Mouse (Mus musculus) yolk sac, embryonic 10.5 days (tissue): ENCODE data around the gene Pde4d.

Source experiments
- DNase-seq: peaks from one replicate; pipeline ENCODE4 v3.0.0-alpha.2; 2017; ENCODE audit warnings: low spot score

Pde4d gene

DNA sequence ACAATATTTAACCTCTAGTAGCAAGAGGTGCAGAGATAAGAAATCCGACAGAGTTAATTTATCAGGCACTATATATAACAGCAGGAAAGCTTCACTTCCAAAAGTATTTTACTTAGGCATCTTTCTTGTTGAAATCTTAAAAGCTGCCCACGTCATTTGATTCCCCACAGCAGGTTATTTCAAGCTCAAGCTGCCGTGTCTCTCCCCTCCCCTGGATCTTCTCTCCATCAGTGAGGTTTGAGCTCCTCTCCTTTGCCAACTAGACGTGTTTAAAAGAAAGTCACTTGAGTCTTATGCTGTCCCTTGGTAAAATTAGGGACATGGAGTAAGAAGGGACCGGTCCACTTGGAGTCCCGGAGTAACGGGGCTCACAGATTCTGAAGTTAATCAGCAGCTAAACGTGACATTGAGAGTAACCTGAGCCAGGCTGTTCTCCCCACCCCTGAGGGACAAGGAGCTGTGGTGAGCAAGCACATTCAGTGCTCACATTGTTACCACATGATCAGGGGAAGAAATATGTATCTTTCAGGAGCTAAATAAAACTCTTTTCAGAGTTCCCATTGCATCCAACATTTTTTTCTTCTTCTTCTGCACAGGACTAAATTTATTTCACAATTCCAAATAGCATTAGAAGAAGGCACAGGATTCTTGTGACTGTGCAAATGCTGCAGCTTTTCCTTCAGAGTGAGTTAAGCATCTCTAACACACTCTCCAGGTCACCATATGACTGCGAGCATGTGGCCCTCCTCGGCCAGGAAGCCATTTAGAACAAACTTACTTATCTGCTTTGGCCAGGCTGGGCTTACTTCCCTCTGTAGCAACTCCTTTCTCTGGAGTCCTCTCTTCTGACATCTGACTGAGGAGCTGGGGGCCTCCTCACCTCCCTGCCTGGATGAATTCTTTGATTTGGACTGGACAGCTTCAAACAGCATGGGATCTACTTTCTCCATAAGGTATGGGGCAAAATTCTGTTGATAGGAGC, at the start of gene Pde4d:
Gene Pde4d (plus strand): TSS at position 833 of the 982 bp plus-strand sequence.
- DNase-seq = peak; percentile 5

DNA sequence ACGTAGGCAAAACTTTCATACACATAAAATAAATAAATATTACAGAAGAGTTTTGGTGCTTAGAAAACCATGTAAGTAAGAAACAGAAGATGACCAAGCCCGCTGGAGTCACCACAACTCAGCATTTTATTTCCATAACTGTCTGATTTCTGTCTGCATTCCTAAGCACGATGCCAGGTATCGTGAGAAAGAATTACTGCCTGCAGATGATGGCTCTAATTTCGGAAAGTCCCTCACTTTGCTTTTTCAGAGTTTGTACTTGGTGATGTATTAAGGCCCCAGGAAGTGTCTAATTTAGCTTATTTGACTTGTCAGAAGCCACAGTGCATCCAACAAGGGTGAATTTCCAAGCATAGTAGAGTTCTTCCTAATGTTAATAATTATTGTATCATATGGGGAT, 46.6 kb upstream of the Pde4d start:
- no peak for DNase-seq

DNA sequence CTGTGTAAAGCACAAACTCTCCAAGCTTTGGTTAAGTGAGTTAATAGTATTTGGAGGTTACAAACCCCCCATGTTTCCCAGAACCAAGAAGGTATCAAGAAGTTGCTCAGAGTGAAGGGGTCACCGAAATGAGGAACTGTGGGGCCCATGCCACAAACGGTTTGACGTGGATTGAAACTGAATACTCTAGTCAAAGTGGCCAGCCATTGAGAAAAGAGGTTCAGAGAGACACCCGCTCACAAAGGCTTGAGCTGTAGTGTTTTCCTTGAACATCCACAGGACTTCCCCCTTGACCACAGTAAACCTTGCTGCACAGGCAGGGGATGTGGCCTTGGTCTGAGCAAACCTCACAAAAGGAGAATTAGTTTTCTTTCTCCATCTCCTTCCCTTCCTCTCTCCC, 45.4 kb upstream of the Pde4d start:
- DNase-seq = no peak

DNA sequence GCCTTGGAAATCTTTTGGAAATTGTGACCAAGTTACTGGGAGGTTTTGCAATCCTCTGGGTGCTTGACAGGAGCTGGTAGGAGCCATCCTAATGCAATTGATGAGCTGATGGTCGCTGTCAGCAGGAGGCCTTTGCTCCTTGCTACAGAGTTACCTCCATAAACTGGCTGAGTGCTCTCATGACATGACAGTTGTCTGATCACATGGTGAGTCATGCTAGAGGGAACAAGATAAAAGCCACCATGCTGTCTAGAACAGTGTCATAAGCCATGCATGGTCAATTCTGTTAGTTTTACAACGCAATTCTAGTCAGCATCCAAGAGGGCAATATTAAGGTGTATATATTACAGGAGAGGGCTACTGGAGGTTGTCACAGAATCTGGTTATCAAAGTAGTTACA, 34.3 kb upstream of the Pde4d start:
- no peak for DNase-seq

DNA sequence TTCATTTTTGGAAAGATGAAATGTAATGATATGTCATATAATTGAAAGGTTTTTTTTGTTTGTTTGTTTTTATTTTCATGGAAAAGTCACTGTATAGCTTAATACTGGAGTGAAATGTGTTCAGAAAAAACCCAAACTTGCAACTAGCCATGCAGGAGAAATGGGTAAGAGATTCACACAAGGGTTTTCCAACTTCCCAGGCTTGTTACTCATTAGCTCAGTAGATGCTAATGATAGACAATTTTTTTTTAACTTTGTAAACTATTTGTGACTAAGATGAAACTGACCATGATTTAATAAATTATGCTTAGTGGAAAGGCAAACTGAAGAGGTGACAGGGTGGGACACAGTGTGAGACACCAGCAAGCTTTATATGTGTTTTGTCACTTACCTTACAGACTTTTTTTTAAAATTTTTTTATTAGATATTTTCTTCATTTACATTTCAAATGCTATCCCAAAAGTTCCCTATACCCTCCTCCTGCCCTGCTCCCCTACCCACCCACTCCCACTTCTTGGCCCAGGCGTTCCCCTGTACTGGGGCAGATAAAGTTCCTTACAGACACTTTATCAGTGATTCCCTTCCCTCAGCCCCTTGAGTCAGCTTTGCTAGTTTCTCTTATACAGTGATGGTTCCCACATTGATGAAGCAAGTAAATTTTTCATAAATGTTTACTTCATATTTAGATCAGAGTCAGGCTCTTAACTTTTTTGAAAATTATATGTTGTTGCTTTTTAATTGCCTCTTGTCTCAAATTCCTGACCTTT, 30.8 kb upstream of the Pde4d start:
- DNase-seq = no peak

DNA sequence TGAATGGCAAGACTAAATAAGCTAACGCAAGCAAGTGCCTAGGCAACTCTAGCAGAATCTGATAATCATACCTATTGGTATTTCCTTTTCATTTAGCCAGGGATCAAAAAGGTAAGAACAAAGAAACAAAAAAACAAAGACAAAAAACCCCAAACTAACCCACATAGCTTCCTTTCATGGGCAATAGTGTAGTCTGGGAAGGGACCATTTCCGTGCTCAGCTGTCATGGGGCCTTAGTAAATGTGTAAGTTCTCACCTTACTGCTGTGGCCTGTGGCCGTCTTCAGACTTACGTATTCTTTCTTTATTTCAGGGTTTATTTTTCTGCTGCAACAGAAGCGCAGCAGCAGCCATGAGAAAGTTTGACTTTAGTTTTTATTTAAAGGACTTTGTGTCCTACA, 23.4 kb upstream of the Pde4d start:
- no peak for DNase-seq

DNA sequence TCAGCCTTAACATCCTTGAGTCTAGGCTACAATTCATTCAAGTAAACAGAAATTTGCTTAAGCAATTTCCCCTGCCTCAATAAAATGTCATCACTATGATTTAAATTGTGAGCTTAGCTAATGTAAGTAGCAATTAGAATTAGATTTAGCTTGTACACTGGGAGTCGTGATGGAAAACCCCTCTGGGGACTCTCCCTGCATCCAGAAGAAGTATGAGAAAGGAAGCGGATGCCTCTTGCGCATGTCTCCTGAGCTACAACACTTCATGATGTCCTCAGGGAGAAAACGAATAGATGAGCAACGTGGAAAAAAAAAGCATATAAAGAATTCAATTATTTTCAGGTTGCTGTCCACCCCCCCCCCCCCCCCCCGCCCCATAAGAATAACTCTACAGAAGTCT, 20.9 kb upstream of the Pde4d start:
- no peak for DNase-seq

DNA sequence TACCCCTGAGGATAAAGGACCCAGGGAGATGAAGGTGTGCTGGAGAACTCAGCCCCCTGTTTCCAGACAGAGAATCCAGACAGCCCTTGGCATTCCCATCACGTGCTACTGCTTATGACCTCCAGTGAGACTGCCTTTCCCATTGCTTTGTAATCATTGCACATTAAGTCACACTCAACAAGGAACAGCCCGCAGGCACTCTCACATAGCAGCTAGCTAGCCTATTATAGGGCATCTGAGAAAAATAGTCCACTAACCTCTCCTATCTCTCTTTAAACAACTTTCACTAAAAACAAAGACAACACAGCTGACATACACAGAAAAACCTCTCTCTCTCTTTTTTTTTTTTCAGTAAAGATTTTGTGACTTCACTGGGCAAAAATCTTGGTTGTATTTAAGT, 20.1 kb upstream of the Pde4d start:
- no peak for DNase-seq

DNA sequence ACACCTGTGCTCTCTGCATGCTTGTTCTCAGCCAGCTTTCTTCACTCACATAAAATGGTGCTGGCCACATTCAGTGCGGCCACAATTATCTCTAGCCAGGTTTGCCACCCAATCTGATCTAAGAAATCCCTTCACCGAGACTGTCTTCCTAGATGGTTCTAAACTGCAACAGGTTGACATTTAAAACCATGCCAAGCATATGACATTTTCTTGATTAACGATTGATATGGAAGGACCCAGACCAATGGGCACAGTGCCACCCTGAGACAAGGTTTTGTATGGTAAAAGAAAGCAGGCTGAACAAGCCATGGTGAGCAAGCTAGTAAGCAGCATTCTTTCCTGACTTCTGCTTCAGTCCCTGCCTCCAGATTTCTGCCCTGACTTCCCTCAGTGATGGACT, 18.0 kb upstream of the Pde4d start:
- DNase-seq = no peak

DNA sequence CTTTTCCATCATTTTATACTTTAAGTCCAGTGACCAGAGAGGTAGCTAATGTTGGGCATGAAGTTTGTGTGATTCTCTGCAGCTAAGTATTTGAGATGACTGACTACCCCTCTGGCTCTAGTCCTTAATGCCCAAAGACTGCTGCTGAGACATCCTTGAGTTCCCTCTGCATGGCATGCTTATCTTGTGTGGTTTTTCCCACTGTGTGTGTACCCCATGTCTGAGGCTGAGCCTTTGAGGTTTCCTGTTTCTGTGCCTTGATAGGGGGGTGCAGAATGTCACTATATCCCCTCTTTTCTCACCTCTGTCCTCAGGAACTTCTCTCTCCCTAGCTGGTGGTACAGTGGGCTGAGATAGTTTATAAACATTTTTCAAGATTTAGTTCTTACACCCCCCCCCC, 14.1 kb upstream of the Pde4d start:
- no peak for DNase-seq

DNA sequence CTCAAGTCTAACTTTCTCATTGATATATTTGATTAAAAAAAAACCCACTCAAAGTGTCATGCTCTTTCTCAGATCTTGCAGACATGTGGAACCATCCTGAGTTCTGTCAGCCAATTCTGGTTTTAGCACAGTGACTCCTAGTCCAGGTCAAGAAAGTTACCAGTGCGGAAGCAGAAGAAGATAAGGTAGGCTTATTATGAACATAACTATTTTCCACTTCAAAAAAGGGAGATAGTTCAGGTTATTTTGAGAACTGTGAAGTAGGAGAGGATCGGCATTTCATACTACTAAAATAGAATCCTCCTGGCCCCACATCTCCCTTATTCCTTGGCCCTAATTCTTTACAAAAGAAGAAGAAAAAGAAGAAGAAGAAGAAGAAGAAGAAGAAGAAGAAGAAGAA, 12.3 kb upstream of the Pde4d start:
- no peak for DNase-seq

DNA sequence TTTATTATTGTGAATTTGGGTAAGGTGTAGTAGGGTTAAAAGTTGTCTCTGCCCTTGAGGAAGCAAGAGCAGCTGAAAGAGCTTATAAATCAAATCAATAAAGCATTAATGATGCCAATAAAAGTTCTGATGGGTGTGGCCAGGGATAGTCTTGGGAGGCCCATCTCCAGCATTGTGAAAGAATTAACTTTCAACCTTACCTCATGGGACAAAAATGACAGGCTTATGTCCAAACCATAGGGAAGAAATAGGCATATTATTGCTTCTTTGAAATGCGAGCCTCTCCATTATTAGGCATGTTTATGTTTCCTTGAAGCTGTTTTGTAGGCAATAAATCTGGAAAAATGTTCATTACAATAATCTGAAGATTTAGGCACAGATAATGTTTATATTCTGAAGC, 10.7 kb upstream of the Pde4d start:
- no peak for DNase-seq

DNA sequence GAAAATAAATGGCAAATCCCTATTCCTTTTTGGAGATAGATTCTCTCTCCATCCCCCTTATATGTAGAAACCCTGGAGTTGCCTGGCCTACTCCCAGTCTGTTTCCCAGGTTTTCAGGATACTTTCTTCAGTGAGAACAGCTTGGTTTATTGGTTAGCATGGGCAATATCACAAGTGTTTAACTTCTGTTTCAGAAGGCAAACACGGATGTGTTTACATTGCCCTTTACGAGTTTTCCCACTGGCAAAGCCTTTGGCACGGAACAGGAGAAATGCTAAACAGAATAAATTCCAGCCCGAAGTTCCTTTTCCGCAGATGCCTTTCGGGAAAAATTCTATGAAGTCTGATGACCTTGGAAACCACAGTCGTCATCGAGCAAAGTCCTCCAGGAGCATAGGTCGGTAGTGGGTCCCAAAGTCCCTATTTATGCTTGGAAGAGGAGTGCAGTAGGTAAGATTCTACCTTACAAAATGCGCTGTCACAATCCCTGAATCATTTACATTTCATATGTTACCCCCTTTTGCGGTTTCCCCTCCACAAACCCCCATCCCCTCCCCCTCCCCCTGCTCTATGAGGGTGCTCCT, 1.3 kb upstream of the Pde4d start:
- DNase-seq = peak; percentile 5

DNA sequence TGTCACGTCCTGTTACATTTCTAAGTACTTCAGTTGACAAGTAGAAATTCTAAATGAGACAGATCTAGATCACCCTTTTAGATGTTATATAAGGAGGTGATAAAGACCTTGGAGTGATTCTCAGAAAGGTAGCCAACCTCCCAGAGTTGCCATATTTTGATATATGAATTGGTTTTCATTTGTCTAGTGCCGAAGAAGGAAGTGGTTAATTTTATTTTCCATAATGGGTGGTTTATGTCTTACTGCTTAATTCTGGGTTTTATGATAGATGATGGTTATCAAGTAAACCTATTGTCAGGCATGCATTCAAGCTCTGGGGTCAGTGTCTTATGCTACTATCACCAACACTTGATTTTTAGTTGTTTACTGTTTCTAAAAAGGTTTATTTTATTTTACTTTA, 1.4 kb downstream of the Pde4d start:
- no peak for DNase-seq

DNA sequence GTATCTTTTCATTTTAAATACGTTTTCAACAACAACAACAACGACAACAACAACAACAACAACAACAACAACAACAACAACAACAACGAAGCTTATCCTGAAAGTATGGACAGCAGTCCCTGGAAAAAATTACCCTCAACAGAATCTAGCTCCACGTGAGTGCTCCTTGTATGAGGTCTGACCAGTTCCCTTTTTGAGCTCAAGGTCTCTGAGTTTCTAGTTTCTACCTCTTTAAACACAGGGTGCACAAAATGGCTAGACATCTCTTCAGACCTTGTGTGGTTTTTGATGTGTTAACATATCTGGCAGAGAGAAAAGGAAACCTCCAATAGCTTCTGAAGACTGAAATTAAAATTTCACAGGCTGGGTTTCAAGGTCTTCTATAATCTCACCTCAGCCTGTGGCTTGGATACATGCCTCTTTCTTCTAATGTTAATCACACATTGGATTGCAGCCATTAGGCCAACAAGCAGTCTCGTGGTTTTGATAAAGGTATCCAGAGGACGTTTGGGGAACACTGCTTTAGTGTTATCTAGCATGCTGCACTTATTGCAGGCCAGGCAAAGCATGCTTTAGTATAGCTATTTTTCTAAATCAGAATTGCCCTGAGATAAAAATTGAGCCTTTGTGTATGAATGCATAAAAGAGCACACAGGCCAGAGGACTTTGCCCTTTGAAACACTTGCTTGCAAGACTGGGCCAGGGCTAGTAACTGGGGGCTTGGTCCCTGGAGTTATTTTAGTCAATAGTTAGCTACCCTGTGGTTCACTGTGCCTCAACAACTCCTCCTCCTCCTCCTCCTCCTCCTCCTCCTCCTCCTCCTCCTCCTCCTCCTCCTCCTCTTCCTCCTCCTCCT, 3.5 kb downstream of the Pde4d start:
- DNase-seq = peak; percentile 3

DNA sequence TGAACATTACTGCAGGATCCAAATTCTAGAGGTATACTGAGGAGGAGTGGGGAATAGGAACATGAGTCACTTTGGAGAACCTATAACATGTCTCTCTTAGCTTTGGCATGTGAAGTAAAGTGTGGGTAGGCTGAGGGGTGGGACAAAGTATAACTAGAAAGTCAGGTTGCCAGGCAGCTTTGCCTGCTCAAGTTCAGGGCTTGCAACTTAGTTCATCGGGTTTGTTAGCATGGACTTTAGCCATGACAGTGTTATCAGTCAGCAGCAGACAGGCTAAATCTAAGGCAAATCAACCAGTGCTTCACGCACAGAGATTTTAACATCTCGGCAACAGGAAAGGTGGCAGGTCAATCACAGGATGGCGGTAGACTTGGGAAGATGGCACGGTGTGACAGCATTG, 12.8 kb downstream of the Pde4d start:
- DNase-seq = no peak

DNA sequence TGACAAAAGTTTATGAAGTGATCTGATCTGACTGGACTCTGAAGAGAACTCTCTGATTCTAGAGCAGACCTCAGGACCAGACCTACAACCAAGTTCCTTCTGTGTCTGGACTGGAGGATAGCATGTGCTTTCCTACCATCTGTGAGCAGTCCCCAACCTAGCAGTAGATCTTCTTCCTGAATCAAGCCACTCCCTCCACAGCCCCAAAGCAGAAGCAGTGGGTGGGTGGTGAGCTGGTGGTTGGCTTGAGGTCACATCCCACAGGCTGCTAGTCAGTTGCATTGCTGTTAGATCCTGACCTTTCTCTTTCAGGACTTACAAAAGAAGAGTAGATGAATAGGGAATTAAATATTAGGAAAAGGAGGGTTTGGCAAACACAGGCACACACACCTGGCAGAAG, 16.0 kb downstream of the Pde4d start:
- no peak for DNase-seq

DNA sequence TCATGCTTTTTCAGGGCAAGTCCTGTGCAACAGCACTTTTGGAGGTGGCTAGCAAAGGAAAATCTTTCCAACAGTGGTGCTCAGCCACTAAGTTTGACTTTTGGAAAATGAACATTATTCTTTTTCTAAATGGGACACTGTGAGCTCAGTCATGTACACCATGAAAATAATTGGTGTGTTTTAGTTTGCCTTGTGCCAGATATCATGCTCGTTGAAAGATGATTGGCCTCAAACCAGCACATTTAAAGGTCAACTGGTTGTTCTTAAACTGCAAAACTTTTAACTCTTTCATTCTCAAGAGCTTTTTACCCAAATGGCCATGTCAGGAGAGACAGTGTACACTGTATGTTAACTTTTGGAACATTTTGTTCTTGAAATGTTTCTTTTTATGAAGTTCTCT, 17.3 kb downstream of the Pde4d start:
- no peak for DNase-seq

DNA sequence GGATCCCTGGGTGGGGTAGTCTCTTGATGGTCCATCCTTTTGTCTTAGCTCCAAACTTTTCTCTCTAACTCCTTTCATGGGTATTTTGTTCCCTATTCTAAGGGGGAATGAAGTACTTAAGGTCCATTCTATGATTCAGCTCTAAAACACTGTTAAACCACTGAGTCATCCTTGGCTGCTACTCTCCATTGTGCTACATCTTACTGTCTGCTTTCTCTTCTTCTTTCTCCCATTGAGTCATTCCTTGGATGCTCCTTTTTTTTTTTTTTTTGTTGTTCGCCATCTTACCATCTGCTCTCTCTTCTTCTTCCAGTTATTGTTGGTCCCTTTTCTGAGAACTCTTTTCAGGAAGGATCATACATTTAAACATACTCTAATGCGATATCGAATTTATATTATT, 30.7 kb downstream of the Pde4d start:
- no peak for DNase-seq

DNA sequence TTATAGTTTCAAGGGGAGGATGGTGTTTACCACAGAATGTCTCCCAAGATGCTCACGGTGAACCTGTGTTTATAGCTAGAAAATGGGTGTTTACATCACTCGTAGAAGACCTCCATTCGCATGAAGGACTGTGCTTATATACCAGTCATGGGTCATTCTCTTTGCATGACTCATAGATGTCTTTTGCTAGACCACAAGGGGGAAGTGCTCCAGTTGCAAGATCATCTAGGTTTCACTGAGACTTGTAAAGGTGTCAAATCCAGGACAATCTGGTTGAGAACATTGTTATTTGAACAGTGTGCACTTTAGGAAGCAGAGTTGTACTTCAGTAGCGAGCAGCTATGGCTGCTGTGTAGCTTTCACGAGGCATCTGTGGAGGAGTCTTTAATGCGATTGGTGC, 35.3 kb downstream of the Pde4d start:
- DNase-seq = no peak

DNA sequence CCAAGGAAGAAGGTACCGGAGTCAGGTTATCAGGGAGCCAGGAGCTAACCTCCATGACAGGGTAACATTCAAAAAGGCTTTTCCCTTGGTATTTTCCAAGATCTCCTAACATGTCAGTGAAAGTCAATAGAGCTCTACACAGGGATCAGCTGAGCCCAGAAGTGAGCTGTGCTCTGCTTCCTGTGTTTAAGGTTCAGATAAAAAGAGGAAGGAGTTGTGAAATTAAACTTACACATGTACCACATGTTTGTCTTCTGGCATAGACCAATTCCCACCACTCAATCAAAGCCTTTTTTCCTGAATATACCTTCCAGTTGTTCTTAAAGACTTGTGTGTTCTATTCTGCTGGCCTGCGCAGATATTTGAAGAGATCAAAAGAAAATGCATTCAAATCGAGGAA, 37.3 kb downstream of the Pde4d start:
- DNase-seq = no peak

DNA sequence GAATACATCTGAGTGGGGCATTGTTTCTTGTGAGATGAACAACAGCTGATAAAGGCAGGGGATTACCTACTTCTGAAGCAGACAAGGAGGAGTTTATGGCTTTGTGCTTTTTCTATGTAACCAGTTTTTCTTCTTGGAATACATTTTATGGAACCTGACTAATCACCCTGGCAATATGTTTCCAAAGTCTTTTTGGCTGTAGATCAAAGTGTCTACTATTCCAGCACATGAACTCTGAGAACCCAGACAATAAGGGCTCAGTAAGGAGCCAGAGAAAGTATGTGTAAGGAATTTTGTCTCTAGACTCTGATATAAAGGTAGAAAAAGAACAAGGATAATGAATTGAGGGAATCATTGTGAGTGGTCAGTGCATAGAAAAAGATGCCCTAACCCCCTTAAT, 40.1 kb downstream of the Pde4d start:
- no peak for DNase-seq
